ENCODE assay signal across 10 mouse cellular contexts in genomic region chr17:35236996-35237395, GRCm38 (mm10). TPM values are rescaled to one million over a fixed set of nuclear protein-coding genes. Genes with fewer than 3 reads are reported as not detected.
DNase-seq lines count a peak whose midpoint lies in the region; ATAC-seq lines count a peak whose summit lies in the region.
"Had no signal": no experiment of that assay in that cellular context is flagged by ENCODE, and none has a peak within 500 bp of the region (broad histone marks: within the 10 kb centered on the region; RNA-seq: fewer than 3 reads in every experiment).

No protein-coding gene starts in this region.

- H3K27me3 ChIP-seq in liver, embryonic 12.5 days (replicated peaks) = no peaks in the 10 kb centered on the region
- no peaks in the 10 kb centered on the region for H3K27me3 ChIP-seq in liver, embryonic 11.5 days (replicated peaks; ENCODE audit: control insufficient read depth, insufficient read depth, low read length)
- no peaks in the 10 kb centered on the region for H3K27me3 ChIP-seq in embryonic facial prominence, embryonic 14.5 days (replicated peaks; ENCODE audit: control insufficient read depth, insufficient read depth, low read length)
- H3K27me3 ChIP-seq in hindbrain, embryonic 12.5 days = no peaks in the 10 kb centered on the region
- no peaks in the 10 kb centered on the region for H3K27me3 ChIP-seq in neural tube, embryonic 13.5 days
- H3K27me3 ChIP-seq: megakaryocyte, embryonic 14.5 days had no signal

- no peak for DNase-seq in liver, embryonic 11.5 days (ENCODE audit: low spot score)
- no peak for DNase-seq in embryonic facial prominence, embryonic 14.5 days (ENCODE audit: low spot score)
- DNase-seq in urinary bladder, adult 18-20 months (ENCODE audit: low spot score in 2 of 2) = no peak

- peaks cover 58% of the 10 kb centered on the region for H3K4me1 ChIP-seq in liver, embryonic 12.5 days
- H3K4me1 ChIP-seq in liver, embryonic 11.5 days (replicated peaks; ENCODE audit: control insufficient read depth, insufficient read depth, low read length) = peaks cover 24% of the 10 kb centered on the region
- peaks cover 10% of the 10 kb centered on the region; the same call in 1 of the 2 replicates for H3K4me1 ChIP-seq in embryonic facial prominence, embryonic 14.5 days (ENCODE audit: control insufficient read depth, insufficient read depth, low read length)
- H3K4me1 ChIP-seq in hindbrain, embryonic 12.5 days = peaks cover 37% of the 10 kb centered on the region
- H3K4me1 ChIP-seq in neural tube, embryonic 13.5 days (replicated peaks) = peaks cover 52% of the 10 kb centered on the region

- ATAC-seq in liver, embryonic 12.5 days = no peak
- ATAC-seq in liver, embryonic 11.5 days (replicated peaks; ENCODE audit: low FRiP score) = no peak
- ATAC-seq in embryonic facial prominence, embryonic 14.5 days (ENCODE audit: low read depth) = no peak
- no peak for ATAC-seq in hindbrain, embryonic 12.5 days (ENCODE audit: low FRiP score)
- ATAC-seq in neural tube, embryonic 13.5 days (ENCODE audit: low read depth) = no peak
- ATAC-seq in granulocyte monocyte progenitor cell, adult 5-6 weeks (replicated peaks; ENCODE audit: poor library complexity, severe bottlenecking) = no peak

- 0 out of 2 replicates have a peak overlapping the region, but pooled peaks have one; percentile 90 for H3K9ac ChIP-seq in liver, embryonic 12.5 days
- no peak overlapping the region for H3K9ac ChIP-seq in liver, embryonic 11.5 days (ENCODE audit: low read depth, low read length)
- H3K9ac ChIP-seq in embryonic facial prominence, embryonic 14.5 days (ENCODE audit: low read depth, low read length) = peak overlapping the region; percentile 89; the same call in 1 of the 2 replicates
- peak overlapping the region; percentile 85 for H3K9ac ChIP-seq in hindbrain, embryonic 12.5 days
- peak overlapping the region; percentile 77 for H3K9ac ChIP-seq in neural tube, embryonic 13.5 days

- no peaks in the 10 kb centered on the region for H3K9me3 ChIP-seq in liver, embryonic 12.5 days (replicated peaks)
- no peaks in the 10 kb centered on the region for H3K9me3 ChIP-seq in liver, embryonic 11.5 days (ENCODE audit: control insufficient read depth, low read length)
- no peaks in the 10 kb centered on the region for H3K9me3 ChIP-seq in embryonic facial prominence, embryonic 14.5 days (ENCODE audit: control insufficient read depth, low read length)
- H3K9me3 ChIP-seq in hindbrain, embryonic 12.5 days (replicated peaks) = no peaks in the 10 kb centered on the region
- no peaks in the 10 kb centered on the region for H3K9me3 ChIP-seq in neural tube, embryonic 13.5 days
- H3K9me3 ChIP-seq: megakaryocyte, embryonic 14.5 days had no signal

- no peak overlapping the region for H3K27ac ChIP-seq in liver, embryonic 12.5 days
- H3K27ac ChIP-seq in liver, embryonic 11.5 days (ENCODE audit: low read depth, low read length) = no peak overlapping the region
- no peak overlapping the region for H3K27ac ChIP-seq in embryonic facial prominence, embryonic 14.5 days (replicated peaks; ENCODE audit: low read depth, low read length)
- peak overlapping the region; percentile 95; the same call in 1 of the 2 replicates for H3K27ac ChIP-seq in hindbrain, embryonic 12.5 days
- H3K27ac ChIP-seq in neural tube, embryonic 13.5 days (replicated peaks) = peak overlapping the region; percentile 95

- no peak overlapping the region for H3K4me3 ChIP-seq in liver, embryonic 12.5 days
- no peak overlapping the region for H3K4me3 ChIP-seq in liver, embryonic 11.5 days (ENCODE audit: low read depth, low read length)
- no peak overlapping the region for H3K4me3 ChIP-seq in embryonic facial prominence, embryonic 14.5 days (ENCODE audit: low read depth, low read length)
- H3K4me3 ChIP-seq in hindbrain, embryonic 12.5 days = peak overlapping the region; percentile 56
- peak overlapping the region; percentile 53 for H3K4me3 ChIP-seq in neural tube, embryonic 13.5 days

- peaks cover 14% of the 10 kb centered on the region; the same call in 1 of the 2 replicates for H3K36me3 ChIP-seq in liver, embryonic 12.5 days
- peaks cover 6% of the 10 kb centered on the region; the same call in 1 of the 2 replicates for H3K36me3 ChIP-seq in liver, embryonic 11.5 days (ENCODE audit: control insufficient read depth, insufficient read depth, low read length)
- peaks cover 10% of the 10 kb centered on the region; the same call in 1 of the 2 replicates for H3K36me3 ChIP-seq in embryonic facial prominence, embryonic 14.5 days (ENCODE audit: control insufficient read depth, insufficient read depth, low read length)
- 0 out of 2 replicates have a peak, but pooled peaks cover 7% of the 10 kb centered on the region for H3K36me3 ChIP-seq in hindbrain, embryonic 12.5 days
- H3K36me3 ChIP-seq in neural tube, embryonic 13.5 days = 0 out of 2 replicates have a peak, but pooled peaks cover 3% of the 10 kb centered on the region

- H3K4me2 ChIP-seq in liver, embryonic 12.5 days = no peak overlapping the region
- no peak overlapping the region for H3K4me2 ChIP-seq in liver, embryonic 11.5 days
- no peak overlapping the region for H3K4me2 ChIP-seq in embryonic facial prominence, embryonic 14.5 days (ENCODE audit: low read depth, low read length)
- peak overlapping the region; percentile 78 for H3K4me2 ChIP-seq in hindbrain, embryonic 12.5 days (replicated peaks)
- peak overlapping the region; percentile 97 for H3K4me2 ChIP-seq in neural tube, embryonic 13.5 days

- 75% methylated on average over 9 of the region's 9 CpGs for WGBS in liver, embryonic 12.5 days (ENCODE audit: insufficient replicate concordance)
- 81% methylated on average over 9 of the region's 9 CpGs for WGBS in liver, embryonic 11.5 days
- WGBS in embryonic facial prominence, embryonic 14.5 days = 77% methylated on average over 9 of the region's 9 CpGs
- 69% methylated on average over 9 of the region's 9 CpGs for WGBS in hindbrain, embryonic 12.5 days
- 78% methylated on average over 9 of the region's 9 CpGs for whole genome bisulfite sequencing in neural tube, embryonic 13.5 days

RNA-seq across cellular contexts. Expression of gene Nfkbil1, which starts 1.4 kb away (rescaled TPM):
- polyA plus RNA-seq in liver, embryonic 12.5 days (2016; fragmentation: Nextera tagmentation; extraction: Ambion mirVana) = 5.7 and 6.4 TPM in 2 replicates
- 4.6 and 5.4 TPM in 2 replicates for polyA plus RNA-seq in liver, embryonic 11.5 days (2014; fragmentation: Nextera tagmentation; extraction: Ambion mirVana)
- polyA plus RNA-seq in embryonic facial prominence, embryonic 14.5 days (2014; fragmentation: Nextera tagmentation; extraction: Ambion mirVana) = 3.3 and 4.8 TPM in 2 replicates
- 12.1 and 12.2 TPM in 2 replicates for polyA plus RNA-seq in hindbrain, embryonic 12.5 days (2016; fragmentation: Nextera tagmentation; extraction: Ambion mirVana)
- polyA plus RNA-seq in neural tube, embryonic 13.5 days (2015; fragmentation: Nextera tagmentation; extraction: Ambion mirVana) = 9.5 and 10.8 TPM in 2 replicates
- total RNA-seq in granulocyte monocyte progenitor cell, adult 5-6 weeks (2014; fragmentation: Nextera tagmentation) = 4.5 and 5.2 TPM in 2 replicates
- total RNA-seq in granulocyte monocyte progenitor cell, adult 5-6 weeks (2017) = 5.3 and 5.9 TPM in 2 replicates

RNA-seq across cellular contexts. Expression of gene Atp6v1g2, which starts 3.5 kb away (rescaled TPM):
- 1.3 and 1.8 TPM in 2 replicates for polyA plus RNA-seq in liver, embryonic 12.5 days (2016; fragmentation: Nextera tagmentation; extraction: Ambion mirVana)
- 2.6 and 2.9 TPM in 2 replicates for polyA plus RNA-seq in liver, embryonic 11.5 days (2014; fragmentation: Nextera tagmentation; extraction: Ambion mirVana)
- 5.1 and 5.2 TPM in 2 replicates for polyA plus RNA-seq in embryonic facial prominence, embryonic 14.5 days (2014; fragmentation: Nextera tagmentation; extraction: Ambion mirVana)
- 21.1 and 23.0 TPM in 2 replicates for polyA plus RNA-seq in hindbrain, embryonic 12.5 days (2016; fragmentation: Nextera tagmentation; extraction: Ambion mirVana)
- 58.9 and 66.1 TPM in 2 replicates for polyA plus RNA-seq in neural tube, embryonic 13.5 days (2015; fragmentation: Nextera tagmentation; extraction: Ambion mirVana)
- total RNA-seq in granulocyte monocyte progenitor cell, adult 5-6 weeks (2014; fragmentation: Nextera tagmentation) = 10.0 and 11.7 TPM in 2 replicates
- 2.0 and 3.9 TPM in 2 replicates for total RNA-seq in granulocyte monocyte progenitor cell, adult 5-6 weeks (2017)

RNA-seq across cellular contexts. Expression of gene Ddx39b, which starts 4.5 kb away (rescaled TPM):
- 258 and 267 TPM in 2 replicates for polyA plus RNA-seq in liver, embryonic 12.5 days (2016; fragmentation: Nextera tagmentation; extraction: Ambion mirVana)
- 432 and 439 TPM in 2 replicates for polyA plus RNA-seq in liver, embryonic 11.5 days (2014; fragmentation: Nextera tagmentation; extraction: Ambion mirVana)
- 347 and 431 TPM in 2 replicates for polyA plus RNA-seq in embryonic facial prominence, embryonic 14.5 days (2014; fragmentation: Nextera tagmentation; extraction: Ambion mirVana)
- 480 and 488 TPM in 2 replicates for polyA plus RNA-seq in hindbrain, embryonic 12.5 days (2016; fragmentation: Nextera tagmentation; extraction: Ambion mirVana)
- 385 and 402 TPM in 2 replicates for polyA plus RNA-seq in neural tube, embryonic 13.5 days (2015; fragmentation: Nextera tagmentation; extraction: Ambion mirVana)
- 411 and 417 TPM in 2 replicates for total RNA-seq in granulocyte monocyte progenitor cell, adult 5-6 weeks (2014; fragmentation: Nextera tagmentation)
- 175 and 187 TPM in 2 replicates for total RNA-seq in granulocyte monocyte progenitor cell, adult 5-6 weeks (2017)

RNA-seq across cellular contexts. Expression of gene Gm16181, which starts 16.4 kb away (rescaled TPM):
- polyA plus RNA-seq in liver, embryonic 12.5 days (2016; fragmentation: Nextera tagmentation; extraction: Ambion mirVana) = 0.42 TPM in 1 of 2 replicates, not detected in the other
- 0.53 TPM in 1 of 2 replicates, not detected in the other for polyA plus RNA-seq in liver, embryonic 11.5 days (2014; fragmentation: Nextera tagmentation; extraction: Ambion mirVana)
- 0.47 TPM in 1 of 2 replicates, not detected in the other for polyA plus RNA-seq in embryonic facial prominence, embryonic 14.5 days (2014; fragmentation: Nextera tagmentation; extraction: Ambion mirVana)
- polyA plus RNA-seq in hindbrain, embryonic 12.5 days (2016; fragmentation: Nextera tagmentation; extraction: Ambion mirVana) = 0.62 TPM in 1 of 2 replicates, not detected in the other
- polyA plus RNA-seq in neural tube, embryonic 13.5 days (2015; fragmentation: Nextera tagmentation; extraction: Ambion mirVana) = 0.56 TPM in 1 of 2 replicates, not detected in the other
- not detected in 2 replicates for total RNA-seq in granulocyte monocyte progenitor cell, adult 5-6 weeks (2014; fragmentation: Nextera tagmentation)
- total RNA-seq in granulocyte monocyte progenitor cell, adult 5-6 weeks (2017) = 0.82 TPM in 1 of 2 replicates, not detected in the other
- total RNA-seq: adrenal gland, postnatal 4 days had no signal
- polyA plus RNA-seq: small intestine, adult 2 months had no signal

RNA-seq across cellular contexts. Expression of gene H2-D1, which starts 25.5 kb away (rescaled TPM):
- polyA plus RNA-seq in liver, embryonic 12.5 days (2016; fragmentation: Nextera tagmentation; extraction: Ambion mirVana) = 66.8 and 72.5 TPM in 2 replicates
- 88.0 and 90.8 TPM in 2 replicates for polyA plus RNA-seq in liver, embryonic 11.5 days (2014; fragmentation: Nextera tagmentation; extraction: Ambion mirVana)
- polyA plus RNA-seq in embryonic facial prominence, embryonic 14.5 days (2014; fragmentation: Nextera tagmentation; extraction: Ambion mirVana) = 46.9 and 51.7 TPM in 2 replicates
- 38.6 and 46.0 TPM in 2 replicates for polyA plus RNA-seq in hindbrain, embryonic 12.5 days (2016; fragmentation: Nextera tagmentation; extraction: Ambion mirVana)
- 70.5 and 79.1 TPM in 2 replicates for polyA plus RNA-seq in neural tube, embryonic 13.5 days (2015; fragmentation: Nextera tagmentation; extraction: Ambion mirVana)
- 275 and 369 TPM in 2 replicates for total RNA-seq in granulocyte monocyte progenitor cell, adult 5-6 weeks (2014; fragmentation: Nextera tagmentation)
- 399 and 416 TPM in 2 replicates for total RNA-seq in granulocyte monocyte progenitor cell, adult 5-6 weeks (2017)

Comparison
In these comparisons a context has a peak if more than half of its experiments do, and no peak if none do; other contexts are left out.
1. H3K27ac ChIP-seq: peak in hindbrain, embryonic 12.5 days (single experiment) and neural tube, embryonic 13.5 days (single experiment); none in liver, embryonic 12.5 days (single experiment), liver, embryonic 11.5 days (single experiment) and embryonic facial prominence, embryonic 14.5 days (single experiment).
2. H3K4me2 ChIP-seq: peak in hindbrain, embryonic 12.5 days (single experiment) and neural tube, embryonic 13.5 days (single experiment); none in liver, embryonic 12.5 days (single experiment), liver, embryonic 11.5 days (single experiment) and embryonic facial prominence, embryonic 14.5 days (single experiment).
3. H3K4me3 ChIP-seq: peak in hindbrain, embryonic 12.5 days (single experiment) and neural tube, embryonic 13.5 days (single experiment); none in liver, embryonic 12.5 days (single experiment), liver, embryonic 11.5 days (single experiment) and embryonic facial prominence, embryonic 14.5 days (single experiment).